Mouse (Mus musculus): Measurements from ENCODE around the gene Lama1. TPM values are rescaled to one million over a fixed set of nuclear protein-coding genes. Genes with fewer than 3 reads are reported as not detected.

The Lama1 gene
- polyA plus RNA-seq, 1 experiment from 2014 or later: 6.5 TPM

- Histone ChIP-seq H3K27me3 (ENCODE audit: insufficient read depth, low read length) (no peaks in the 10 kb centered on the region), H3K4me1 (ENCODE audit: insufficient read depth) (no peaks in the 10 kb centered on the region), H3K27ac (ENCODE audit: low read depth) (no peak overlapping the region), H3K9ac (no peak overlapping the region), H3K36me3 (ENCODE audit: insufficient read depth) (no peaks in the 10 kb centered on the region), H3K4me2 (no peak overlapping the region), H3K9me3 (ENCODE audit: low read depth, low read length) (no peaks in the 10 kb centered on the region), H3K4me3 (ENCODE audit: low read depth, low read length) (no peak overlapping the region)
- WGBS: 57% methylated on average over 9 of the region's 9 CpGs
- peak; percentile 57 for DNase-seq
- peak; percentile 72 for TF ChIP-seq CTCF (IDR thresholded peaks at IDR 0.05; ENCODE audit: low read depth)
- ATAC-seq (ENCODE audit: insufficient read depth): no peak
Observed at GRCm38 (mm10) chr17:67776764-67777163, 79.7 kb downstream of the Lama1 start.

DNA sequence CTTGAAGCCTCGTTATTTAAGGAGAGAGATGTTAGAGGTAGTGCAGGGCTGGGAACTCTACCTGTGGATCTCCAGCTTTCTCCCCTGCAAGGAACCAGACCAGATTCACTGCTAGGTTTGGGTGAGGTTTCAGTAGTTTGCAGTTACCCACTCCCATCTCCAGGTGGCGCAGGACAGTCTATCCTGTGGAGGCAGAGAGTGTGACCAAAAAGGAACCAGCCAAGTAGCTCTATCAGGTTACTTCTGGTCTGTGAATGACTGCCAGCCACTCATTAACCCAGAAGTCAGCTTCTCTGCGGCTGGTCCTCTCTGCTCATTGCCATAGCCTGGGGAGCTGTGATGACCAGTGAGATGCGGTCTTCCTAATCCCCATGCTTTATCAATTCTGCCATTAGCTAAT is 82.8 kb downstream of the Lama1 start:
- no peak overlapping the region for H3K9ac ChIP-seq
- no peak overlapping the region for H3K4me2 ChIP-seq
- H3K4me1 ChIP-seq (ENCODE audit: insufficient read depth): no peaks in the 10 kb centered on the region
- H3K9me3 ChIP-seq (ENCODE audit: low read depth, low read length): no peaks in the 10 kb centered on the region
- no peaks in the 10 kb centered on the region for H3K36me3 ChIP-seq (ENCODE audit: insufficient read depth)
- TF ChIP-seq CTCF (IDR thresholded peaks at IDR 0.05; ENCODE audit: low read depth): peak; percentile 73
- H3K27ac ChIP-seq (ENCODE audit: low read depth): no peak overlapping the region
- H3K4me3 ChIP-seq (ENCODE audit: low read depth, low read length): no peak overlapping the region
- ATAC-seq (ENCODE audit: insufficient read depth) (peak; percentile 64; the same call in 1 of the 2 replicates), DNase-seq (peak; percentile 71)
- H3K27me3 ChIP-seq (ENCODE audit: insufficient read depth, low read length): no peaks in the 10 kb centered on the region
- WGBS: 61% methylated on average over 4 of the region's 4 CpGs

DNA sequence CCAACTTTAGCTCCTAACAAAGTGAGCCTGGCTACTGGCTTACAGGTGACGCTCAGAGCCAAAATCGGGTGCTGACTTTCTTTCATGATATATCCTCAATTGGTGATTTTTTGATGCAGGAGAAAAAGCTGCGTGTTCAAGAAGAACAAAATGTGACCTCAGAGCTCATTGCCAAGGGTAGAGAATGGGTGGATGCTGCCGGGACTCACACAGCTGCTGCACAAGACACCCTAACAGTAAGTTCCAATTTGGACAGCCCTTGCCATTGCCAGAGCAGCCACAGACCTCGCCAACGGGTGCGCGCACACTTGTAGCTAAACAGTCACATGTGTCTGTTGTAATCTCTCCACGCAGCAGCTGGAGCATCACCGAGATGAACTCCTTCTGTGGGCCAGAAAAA is 94.0 kb downstream of the Lama1 start:
- H3K27ac ChIP-seq (ENCODE audit: low read depth): no peak overlapping the region
- H3K4me3 ChIP-seq (ENCODE audit: low read depth, low read length): no peak overlapping the region
- TF ChIP-seq CTCF (IDR thresholded peaks at IDR 0.05; ENCODE audit: low read depth): no peak
- ATAC-seq (ENCODE audit: insufficient read depth): no peak
- H3K4me1 ChIP-seq (ENCODE audit: insufficient read depth): no peaks in the 10 kb centered on the region
- no peak overlapping the region for H3K4me2 ChIP-seq
- H3K36me3 ChIP-seq (ENCODE audit: insufficient read depth): no peaks in the 10 kb centered on the region
- no peak for DNase-seq
- no peaks in the 10 kb centered on the region for H3K9me3 ChIP-seq (ENCODE audit: low read depth, low read length)
- WGBS: 91% methylated on average over 10 of the region's 10 CpGs
- H3K27me3 ChIP-seq (ENCODE audit: insufficient read depth, low read length): no peaks in the 10 kb centered on the region
- no peak overlapping the region for H3K9ac ChIP-seq

- no peak overlapping the region for H3K9ac ChIP-seq
- TF ChIP-seq CTCF (IDR thresholded peaks at IDR 0.05; ENCODE audit: low read depth): no peak
- 0 out of 2 replicates have a peak, but pooled peaks cover 3% of the 10 kb centered on the region for H3K36me3 ChIP-seq (ENCODE audit: insufficient read depth)
- ATAC-seq (ENCODE audit: insufficient read depth) (no peak), DNase-seq (no peak)
- no peaks in the 10 kb centered on the region for H3K9me3 ChIP-seq (ENCODE audit: low read depth, low read length)
- no peaks in the 10 kb centered on the region for H3K27me3 ChIP-seq (ENCODE audit: insufficient read depth, low read length)
- H3K4me2 ChIP-seq: no peak overlapping the region
- H3K4me3 ChIP-seq (ENCODE audit: low read depth, low read length): no peak overlapping the region
- H3K27ac ChIP-seq (ENCODE audit: low read depth): no peak overlapping the region
- no peaks in the 10 kb centered on the region for H3K4me1 ChIP-seq (ENCODE audit: insufficient read depth)
- WGBS: 90% methylated on average over 16 of the region's 16 CpGs
Observed at GRCm38 (mm10) chr17:67809171-67809570, 112.1 kb downstream of the Lama1 start.

- 91% methylated on average over 6 of the region's 6 CpGs for WGBS
- no peak overlapping the region for H3K27ac ChIP-seq (ENCODE audit: low read depth)
- 0 out of 2 replicates have a peak, but pooled peaks cover 3% of the 10 kb centered on the region for H3K36me3 ChIP-seq (ENCODE audit: insufficient read depth)
- no peak overlapping the region for H3K4me3 ChIP-seq (ENCODE audit: low read depth, low read length)
- no peaks in the 10 kb centered on the region for H3K9me3 ChIP-seq (ENCODE audit: low read depth, low read length)
- no peaks in the 10 kb centered on the region for H3K4me1 ChIP-seq (ENCODE audit: insufficient read depth)
- TF ChIP-seq CTCF (IDR thresholded peaks at IDR 0.05; ENCODE audit: low read depth): no peak
- H3K27me3 ChIP-seq (ENCODE audit: insufficient read depth, low read length): no peaks in the 10 kb centered on the region
- DNase-seq (no peak), ATAC-seq (ENCODE audit: insufficient read depth) (no peak)
- H3K9ac ChIP-seq: no peak overlapping the region
- H3K4me2 ChIP-seq: no peak overlapping the region
Observed at GRCm38 (mm10) chr17:67813666-67814065, 116.6 kb downstream of the Lama1 start.

- DNase-seq (no peak), ATAC-seq (ENCODE audit: insufficient read depth) (no peak)
- Histone ChIP-seq H3K4me3 (ENCODE audit: low read depth, low read length) (no peak overlapping the region), H3K4me2 (no peak overlapping the region), H3K36me3 (ENCODE audit: insufficient read depth) (0 out of 2 replicates have a peak, but pooled peaks cover 3% of the 10 kb centered on the region), H3K27me3 (ENCODE audit: insufficient read depth, low read length) (no peaks in the 10 kb centered on the region), H3K4me1 (ENCODE audit: insufficient read depth) (no peaks in the 10 kb centered on the region), H3K27ac (ENCODE audit: low read depth) (no peak overlapping the region), H3K9ac (no peak overlapping the region), H3K9me3 (ENCODE audit: low read depth, low read length) (no peaks in the 10 kb centered on the region)
- no peak for TF ChIP-seq CTCF (IDR thresholded peaks at IDR 0.05; ENCODE audit: low read depth)
- WGBS: 93% methylated on average over 11 of the region's 11 CpGs
Observed at GRCm38 (mm10) chr17:67815720-67816119, 118.7 kb downstream of the Lama1 start.

DNA sequence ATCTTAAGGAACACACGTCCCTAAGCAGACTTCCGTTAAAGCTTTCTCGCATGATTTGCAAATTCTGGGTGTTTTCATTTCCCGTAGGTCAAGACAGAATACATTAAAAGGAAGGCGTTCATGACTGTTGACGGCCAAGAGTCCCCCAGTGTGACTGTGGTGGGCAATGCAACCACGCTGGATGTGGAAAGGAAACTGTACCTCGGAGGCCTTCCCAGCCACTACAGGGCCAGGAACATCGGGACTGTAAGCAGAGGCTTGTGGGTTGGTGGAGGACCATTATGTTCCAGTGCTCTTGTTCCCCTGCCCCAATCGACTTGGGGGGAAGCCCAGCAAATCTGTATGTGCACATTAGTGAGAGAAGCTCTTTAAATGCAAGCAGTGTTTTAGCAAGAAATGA is 119.9 kb downstream of the Lama1 start:
- Histone ChIP-seq H3K4me3 (ENCODE audit: low read depth, low read length) (no peak overlapping the region), H3K27ac (ENCODE audit: low read depth) (no peak overlapping the region), H3K36me3 (ENCODE audit: insufficient read depth) (no peaks in the 10 kb centered on the region), H3K9me3 (ENCODE audit: low read depth, low read length) (no peaks in the 10 kb centered on the region), H3K4me2 (no peak overlapping the region), H3K9ac (no peak overlapping the region), H3K4me1 (ENCODE audit: insufficient read depth) (no peaks in the 10 kb centered on the region), H3K27me3 (ENCODE audit: insufficient read depth, low read length) (no peaks in the 10 kb centered on the region)
- no peak for ATAC-seq (ENCODE audit: insufficient read depth)
- 90% methylated on average over 10 of the region's 10 CpGs for WGBS
- DNase-seq: no peak
- TF ChIP-seq CTCF (IDR thresholded peaks at IDR 0.05; ENCODE audit: low read depth): no peak

DNA sequence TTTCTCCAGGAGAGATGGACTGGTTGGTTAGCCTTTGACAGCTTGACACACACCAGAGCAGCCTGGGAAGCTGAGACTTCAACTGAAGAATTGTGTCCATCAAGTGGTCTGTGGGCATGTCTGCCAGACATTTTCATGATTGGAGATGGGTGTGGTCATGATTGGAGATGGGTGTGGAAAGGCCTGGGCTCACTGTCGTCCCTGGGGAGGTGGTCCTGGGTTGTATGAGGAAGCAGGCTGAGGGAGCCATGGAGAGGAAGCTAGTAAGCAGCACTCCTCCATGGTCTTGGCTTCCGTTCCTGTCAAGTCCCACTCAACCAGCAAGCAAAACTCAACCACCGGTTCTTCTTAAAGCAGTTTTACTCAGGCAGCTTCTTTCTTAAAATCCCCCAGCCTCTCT is 130.4 kb downstream of the Lama1 start:
- no peaks in the 10 kb centered on the region; the same call in 1 of the 2 replicates for H3K9me3 ChIP-seq (ENCODE audit: low read depth, low read length)
- WGBS: 90% methylated on average over 3 of the region's 3 CpGs
- H3K4me1 ChIP-seq (ENCODE audit: insufficient read depth): no peaks in the 10 kb centered on the region
- no peak for TF ChIP-seq CTCF (IDR thresholded peaks at IDR 0.05; ENCODE audit: low read depth)
- H3K4me3 ChIP-seq (ENCODE audit: low read depth, low read length): no peak overlapping the region
- H3K27me3 ChIP-seq (ENCODE audit: insufficient read depth, low read length): no peaks in the 10 kb centered on the region
- H3K27ac ChIP-seq (ENCODE audit: low read depth): no peak overlapping the region
- no peak overlapping the region for H3K4me2 ChIP-seq
- H3K9ac ChIP-seq: no peak overlapping the region
- no peak for DNase-seq
- no peaks in the 10 kb centered on the region for H3K36me3 ChIP-seq (ENCODE audit: insufficient read depth)
- ATAC-seq (ENCODE audit: insufficient read depth): no peak

All from lung, embryonic 14.5 days (tissue).